Mouse (Mus musculus): Measurements from ENCODE around the gene Asxl1.

DNA sequence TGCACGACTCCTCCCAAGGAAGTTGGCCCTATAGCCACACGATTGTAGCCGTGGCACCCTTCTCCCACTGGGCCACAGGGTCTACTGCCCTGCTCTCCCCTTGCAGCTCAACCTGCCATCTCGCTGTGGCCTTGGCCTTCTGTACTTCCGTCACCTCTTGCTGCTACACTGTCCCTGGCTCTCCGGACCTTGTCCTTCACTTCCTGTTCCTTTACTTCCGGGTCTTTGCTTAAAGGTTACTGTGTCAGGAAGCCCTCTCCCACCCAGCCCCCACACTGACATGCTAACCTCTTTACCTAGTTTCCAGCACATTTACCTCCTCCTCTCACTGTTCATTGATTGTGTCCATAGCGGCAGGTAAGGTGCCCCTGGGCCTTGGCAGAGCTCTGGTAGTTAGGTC is 78.9 kb downstream of the Asxl1 start:
- TF ChIP-seq CTCF (IDR thresholded peaks at IDR 0.05; ENCODE audit: borderline replicate concordance, insufficient read depth, low read length) (no peak), POLR2A (IDR thresholded peaks at IDR 0.05; ENCODE audit: low read depth, low read length) (no peak)

All from embryonic fibroblast, embryonic 13.5 days (primary cell).